Mouse (Mus musculus) hindbrain, embryonic 12.5 days (tissue): ENCODE measurements around the gene Clcn2. TPM values are rescaled to one million over a fixed set of nuclear protein-coding genes. Genes with fewer than 3 reads are reported as not detected.

Experiments used
- ATAC-seq: fragments of 200-750 bp; cut with Nextera tagmentation; 2 replicates; pipeline ENCODE4 v1.8.0; 2017; ENCODE audit warnings: moderate TSS enrichment; ENCODE audit not compliant: low FRiP score
- H3K27ac ChIP-seq: fragments of 300-500 bp; sonication (generic); 2 replicates; pipeline ENCODE4 v1.5.1; 2016; ENCODE audit warnings: mild to moderate bottlenecking
- H3K27me3 ChIP-seq: fragments of 300-500 bp; sonication (generic); 2 replicates; pipeline ENCODE4 v1.6.1; 2016; ENCODE audit warnings: mild to moderate bottlenecking
- H3K36me3 ChIP-seq: fragments of 300-500 bp; sonication (generic); 2 replicates; pipeline ENCODE4 v1.6.1; 2016; ENCODE audit warnings: mild to moderate bottlenecking
- H3K4me1 ChIP-seq: fragments of 300-500 bp; sonication (generic); 2 replicates; pipeline ENCODE4 v1.6.1; 2016
- H3K4me2 ChIP-seq: fragments of 300-500 bp; sonication (generic); replicated peaks from 2 replicates; pipeline ENCODE4 v1.6.1; 2016; ENCODE audit warnings: mild to moderate bottlenecking
- H3K4me3 ChIP-seq: fragments of 300-500 bp; sonication (generic); 2 replicates; pipeline ENCODE4 v1.5.1; 2016; ENCODE audit warnings: mild to moderate bottlenecking
- H3K9ac ChIP-seq: fragments of 300-500 bp; sonication (generic); 2 replicates; pipeline ENCODE4 v1.6.1; 2016; ENCODE audit warnings: mild to moderate bottlenecking, moderate library complexity
- H3K9me3 ChIP-seq: fragments of 300-500 bp; sonication (generic); replicated peaks from 2 replicates; pipeline ENCODE4 v1.6.1; 2016; ENCODE audit warnings: mild to moderate bottlenecking
- WGBS: fragments of 180-500 bp; shearing (Covaris S2); methylation state at CpG from one replicate; pipeline ENCODE4 v1.1.7; 2016; 5-methylcytosine and 5-hydroxymethylcytosine counted together
- polyA plus RNA-seq: library from polyadenylated mRNA; unstranded; fragments of >200 nt; fragmentation: Nextera tagmentation; extraction: Ambion mirVana; gene quantifications from 2 replicates; pipeline ENCODE4 v1.2.1, GENCODE M21; 2016

Gene Clcn2
- polyA plus RNA-seq, 1 experiment from 2014 or later, result 40.5 TPM

DNA sequence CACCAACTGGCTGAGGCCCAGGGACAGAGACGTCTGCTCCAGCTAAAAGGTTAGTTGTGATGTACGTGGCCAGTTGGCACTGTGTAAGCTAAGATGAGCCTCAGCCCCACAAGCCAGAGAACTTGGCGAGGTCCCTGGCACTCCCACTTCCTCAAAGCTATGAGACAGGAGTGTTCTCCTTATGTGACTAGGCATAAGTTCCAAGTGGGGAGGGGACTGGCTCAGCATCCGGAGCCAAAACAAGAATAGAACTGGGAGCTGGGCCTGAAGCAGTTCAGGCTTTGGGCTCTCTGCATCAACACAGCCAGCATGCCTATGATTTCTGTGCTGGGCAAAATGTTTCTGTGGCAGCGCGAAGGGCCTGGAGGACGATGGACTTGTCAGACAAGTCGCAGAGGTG lies 22.8 kb downstream of the Clcn2 start:
- H3K36me3 ChIP-seq, result peaks cover 30% of the 10 kb centered on the region
- peaks cover 42% of the 10 kb centered on the region for H3K4me1 ChIP-seq
- H3K9me3 ChIP-seq, result no peaks in the 10 kb centered on the region
- no peaks in the 10 kb centered on the region for H3K27me3 ChIP-seq
- ATAC-seq, result no peak
- no peak overlapping the region for H3K27ac ChIP-seq
- no peak overlapping the region for H3K4me3 ChIP-seq
- WGBS, result 66% methylated on average over 8 of the region's 8 CpGs
- 0 out of 2 replicates have a peak overlapping the region, but pooled peaks have one; percentile 74 for H3K4me2 ChIP-seq
- H3K9ac ChIP-seq, result no peak overlapping the region

DNA sequence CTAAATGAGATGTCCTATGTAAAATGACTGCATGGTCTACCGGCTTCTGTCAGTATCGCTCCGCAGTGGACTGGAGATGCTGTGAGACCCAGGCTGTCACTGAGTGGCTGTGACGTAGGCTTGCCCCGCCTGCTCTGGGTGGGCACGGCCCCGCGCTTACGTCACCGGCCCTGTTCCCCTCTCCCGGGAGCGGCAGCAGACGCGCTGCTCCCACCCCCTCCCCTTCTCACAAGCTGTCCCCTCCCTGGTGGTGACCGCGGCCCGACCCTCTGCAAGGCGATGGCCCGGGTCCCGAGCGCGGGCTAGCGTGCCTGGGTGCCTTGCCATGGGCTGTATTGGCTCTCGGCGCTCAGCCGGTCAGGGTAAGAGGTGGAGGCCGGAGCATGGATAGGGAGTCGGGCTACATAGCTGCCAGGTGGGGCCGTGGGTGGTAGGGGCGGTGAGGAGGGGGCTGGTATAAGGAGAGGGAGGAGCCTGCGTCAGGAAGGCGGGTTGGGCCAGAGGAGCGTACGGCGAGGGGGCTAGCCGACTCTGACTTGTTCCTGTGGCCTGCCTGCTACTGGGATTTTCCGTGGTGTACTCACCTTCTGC lies 24.3 kb downstream of the Clcn2 start, which contains the start of gene Fam131a:
Fam131a (plus strand) TSS at position 131 of the 591 bp plus-strand sequence.
- peak within 1 kb of the TSS; percentile 94 for H3K27ac ChIP-seq
- H3K4me2 ChIP-seq, result peak within 1 kb of the TSS; percentile 77
- no peaks in the 10 kb centered on the region for H3K9me3 ChIP-seq
- under 1% methylated on average over 36 of the region's 37 CpGs for WGBS
- no peaks in the 10 kb centered on the region for H3K27me3 ChIP-seq
- H3K9ac ChIP-seq, result peak within 1 kb of the TSS; percentile 67
- peak within 1 kb of the TSS; percentile 61 for H3K4me3 ChIP-seq
- peak; percentile 95 for ATAC-seq
- peaks cover 42% of the 10 kb centered on the region for H3K4me1 ChIP-seq
- peaks cover 37% of the 10 kb centered on the region for H3K36me3 ChIP-seq

- no peaks in the 10 kb centered on the region for H3K9me3 ChIP-seq
- 0 out of 2 replicates have a peak overlapping the region, but pooled peaks have one; percentile 25 for H3K9ac ChIP-seq
- no peaks in the 10 kb centered on the region for H3K27me3 ChIP-seq
- H3K36me3 ChIP-seq, result peaks cover 44% of the 10 kb centered on the region
- 0 out of 2 replicates have a peak, but pooled peaks have one; percentile 0 for ATAC-seq
- peak overlapping the region; percentile 61; the same call in 1 of the 2 replicates for H3K4me3 ChIP-seq
- H3K4me2 ChIP-seq, result peak overlapping the region; percentile 77
- WGBS, result 35% methylated on average over 16 of the region's 16 CpGs
- peak overlapping the region; percentile 94 for H3K27ac ChIP-seq
- H3K4me1 ChIP-seq, result peaks cover 42% of the 10 kb centered on the region
Measured at GRCm38 (mm10) chr16:20692241-20692965, 25.1 kb downstream of the Clcn2 start.

GRCm38 (mm10) chr16:20691617-20692016 lies 25.9 kb downstream of the Clcn2 start:
- Histone ChIP-seq H3K4me1 (peaks cover 39% of the 10 kb centered on the region), H3K36me3 (peaks cover 52% of the 10 kb centered on the region), H3K27me3 (no peaks in the 10 kb centered on the region), H3K4me2 (no peak overlapping the region), H3K27ac (no peak overlapping the region), H3K9me3 (no peaks in the 10 kb centered on the region), H3K4me3 (no peak overlapping the region), H3K9ac (no peak overlapping the region)
- 81% methylated on average over 1 of the region's 1 CpGs for WGBS
- ATAC-seq, result no peak

DNA sequence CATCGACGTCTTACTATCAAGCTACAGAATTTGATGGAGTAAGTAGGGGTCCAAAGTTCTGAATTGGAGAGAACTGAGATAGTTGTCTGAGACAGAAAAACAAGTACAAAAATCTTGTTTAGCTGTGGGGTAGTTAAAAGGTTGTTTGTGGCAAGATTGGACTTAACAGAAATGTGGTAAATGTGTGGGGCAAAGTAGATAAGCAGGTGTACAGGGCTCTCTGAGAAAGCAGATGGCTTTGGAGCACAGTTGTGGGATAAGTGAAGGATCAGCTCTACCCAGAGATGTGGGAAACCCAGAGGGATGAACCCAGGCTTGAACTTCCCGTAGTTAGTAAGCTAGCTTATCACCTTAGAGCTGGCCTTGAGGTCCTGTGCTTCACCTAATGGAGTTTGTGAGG lies 26.8 kb downstream of the Clcn2 start:
- Histone ChIP-seq H3K4me2 (no peak overlapping the region), H3K4me1 (peaks cover 31% of the 10 kb centered on the region), H3K4me3 (no peak overlapping the region), H3K36me3 (peaks cover 60% of the 10 kb centered on the region), H3K27ac (no peak overlapping the region), H3K27me3 (no peaks in the 10 kb centered on the region), H3K9me3 (no peaks in the 10 kb centered on the region), H3K9ac (no peak overlapping the region)
- ATAC-seq, result no peak
- 93% methylated on average over 3 of the region's 3 CpGs for WGBS

- no peak for ATAC-seq
- Histone ChIP-seq H3K9ac (no peak overlapping the region), H3K4me2 (no peak overlapping the region), H3K27ac (no peak overlapping the region), H3K4me3 (no peak overlapping the region), H3K36me3 (peaks cover 79% of the 10 kb centered on the region), H3K9me3 (no peaks in the 10 kb centered on the region), H3K27me3 (no peaks in the 10 kb centered on the region), H3K4me1 (peaks cover 19% of the 10 kb centered on the region)
- 80% methylated on average over 9 of the region's 10 CpGs for WGBS
Measured at GRCm38 (mm10) chr16:20677974-20678675, 39.4 kb downstream of the Clcn2 start.

- Histone ChIP-seq H3K27me3 (no peaks in the 10 kb centered on the region), H3K4me3 (no peak overlapping the region), H3K4me2 (no peak overlapping the region), H3K9ac (no peak overlapping the region), H3K9me3 (no peaks in the 10 kb centered on the region), H3K36me3 (peaks cover 72% of the 10 kb centered on the region), H3K27ac (no peak overlapping the region), H3K4me1 (peaks cover 19% of the 10 kb centered on the region)
- ATAC-seq, result no peak
- 75% methylated on average over 5 of the region's 5 CpGs for WGBS
Measured at GRCm38 (mm10) chr16:20677380-20677779, 40.2 kb downstream of the Clcn2 start.

GRCm38 (mm10) chr16:20676702-20677101 lies 40.8 kb downstream of the Clcn2 start:
- 93% methylated on average over 4 of the region's 4 CpGs for WGBS
- Histone ChIP-seq H3K4me2 (no peak overlapping the region), H3K36me3 (peaks cover 65% of the 10 kb centered on the region), H3K9me3 (no peaks in the 10 kb centered on the region), H3K9ac (no peak overlapping the region), H3K4me1 (peaks cover 19% of the 10 kb centered on the region), H3K4me3 (no peak overlapping the region), H3K27me3 (no peaks in the 10 kb centered on the region), H3K27ac (no peak overlapping the region)
- ATAC-seq, result no peak

DNA sequence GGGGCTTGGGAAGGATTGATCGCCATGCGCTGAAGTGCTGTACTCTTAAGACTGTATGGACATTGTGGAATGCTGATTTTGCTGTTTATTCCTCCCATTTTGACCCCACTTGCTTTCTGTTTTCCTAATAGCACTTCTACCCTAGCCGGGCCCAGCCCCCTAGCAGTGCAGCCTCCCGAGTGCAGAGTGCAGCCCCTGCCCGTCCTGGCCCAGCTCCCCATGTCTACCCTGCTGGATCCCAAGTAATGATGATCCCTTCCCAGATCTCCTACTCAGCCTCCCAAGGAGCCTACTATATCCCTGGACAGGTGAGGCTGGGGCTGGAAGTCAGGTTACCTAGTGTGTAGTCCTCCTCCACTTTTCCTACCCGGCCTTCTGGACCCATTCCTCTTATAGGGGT lies 42.3 kb downstream of the Clcn2 start:
- H3K27me3 ChIP-seq, result no peaks in the 10 kb centered on the region
- no peak overlapping the region for H3K27ac ChIP-seq
- H3K9ac ChIP-seq, result 0 out of 2 replicates have a peak overlapping the region, but pooled peaks have one; percentile 8
- WGBS, result 87% methylated on average over 6 of the region's 6 CpGs
- no peak for ATAC-seq
- H3K4me3 ChIP-seq, result no peak overlapping the region
- H3K36me3 ChIP-seq, result peaks cover 50% of the 10 kb centered on the region
- H3K9me3 ChIP-seq, result no peaks in the 10 kb centered on the region
- H3K4me2 ChIP-seq, result 0 out of 2 replicates have a peak overlapping the region, but pooled peaks have one; percentile 98
- peaks cover 19% of the 10 kb centered on the region for H3K4me1 ChIP-seq

GRCm38 (mm10) chr16:20673706-20674303 lies 43.7 kb downstream of the Clcn2 start:
- no peak for ATAC-seq
- 11% methylated on average over 14 of the region's 14 CpGs for WGBS
- Histone ChIP-seq H3K4me2 (peak overlapping the region; percentile 98), H3K27me3 (no peaks in the 10 kb centered on the region), H3K9ac (peak overlapping the region; percentile 99), H3K36me3 (peaks cover 36% of the 10 kb centered on the region), H3K4me3 (peak overlapping the region; percentile 86), H3K9me3 (no peaks in the 10 kb centered on the region), H3K27ac (peak overlapping the region; percentile 97; the same call in 1 of the 2 replicates), H3K4me1 (peaks cover 19% of the 10 kb centered on the region)

DNA sequence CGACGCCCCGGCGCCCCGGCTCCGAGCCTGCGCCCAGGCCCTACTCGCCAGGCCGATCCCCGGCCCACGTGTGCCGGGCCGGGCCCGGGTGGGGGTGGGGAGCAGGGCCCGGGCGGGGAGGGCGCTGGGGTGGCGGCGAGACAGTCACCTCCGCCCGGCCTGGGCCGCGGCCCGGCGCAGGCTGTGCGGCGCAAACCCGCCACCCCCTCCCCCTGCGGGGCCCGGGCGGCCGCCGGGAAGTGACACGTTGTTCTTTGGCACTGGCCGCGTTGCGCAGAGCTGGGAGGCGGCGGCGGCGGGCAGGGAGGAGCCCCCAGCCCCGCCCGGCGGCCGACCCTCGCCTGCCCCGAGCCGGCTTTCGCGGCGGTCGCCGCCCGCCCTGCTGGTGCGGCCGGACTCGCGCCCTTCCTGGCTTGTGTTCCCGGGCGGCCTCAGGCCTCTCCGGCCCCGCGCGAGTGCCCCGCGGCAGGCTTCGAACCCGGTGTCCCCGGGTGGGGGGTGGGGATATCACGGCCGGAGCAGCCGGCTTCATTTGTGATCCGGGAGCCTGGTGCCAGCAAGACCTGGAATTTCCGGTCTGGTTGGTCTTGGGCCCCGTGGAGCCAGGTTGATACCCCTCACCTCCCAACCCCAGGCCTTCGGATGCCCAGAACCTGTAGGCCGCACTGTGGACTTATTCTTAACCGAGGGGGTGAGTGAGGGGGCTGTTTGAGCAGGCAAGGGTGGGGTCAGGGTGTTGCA lies 44.4 kb downstream of the Clcn2 start:
- Histone ChIP-seq H3K4me3 (peak overlapping the region; percentile 86), H3K9ac (peak overlapping the region; percentile 99), H3K9me3 (no peaks in the 10 kb centered on the region), H3K4me1 (peaks cover 19% of the 10 kb centered on the region), H3K27ac (peak overlapping the region; percentile 97), H3K27me3 (no peaks in the 10 kb centered on the region), H3K4me2 (peak overlapping the region; percentile 98), H3K36me3 (peaks cover 29% of the 10 kb centered on the region)
- under 1% methylated on average over 42 of the region's 78 CpGs for WGBS
- ATAC-seq, result peak; percentile 88
